In genomic region chr2:18937611-18938010, GRCm38 (mm10) we compare ENCODE assay signal across 10 mouse cellular contexts.
DNase-seq lines count a peak whose midpoint lies in the region; ATAC-seq and TF ChIP-seq lines count a peak whose summit lies in the region.
"Had no signal": no experiment of that assay in that cellular context is flagged by ENCODE, and none has a peak within 500 bp of the region (broad histone marks: within the 10 kb centered on the region; RNA-seq: fewer than 3 reads in every experiment).

No protein-coding gene starts in this region.

- DNase-seq in embryonic facial prominence, embryonic 14.5 days (ENCODE audit: low spot score), result no peak
- no peak for DNase-seq in embryonic facial prominence, embryonic 10.5 days (ENCODE audit: low spot score)
- DNase-seq in layer of hippocampus, adult 2 months (ENCODE audit: low spot score in 2 of 2), result no peak
- DNase-seq in layer of hippocampus, adult 11-12 months (ENCODE audit: low spot score), result no peak
- no peak for DNase-seq in intestine, embryonic 14.5 days (ENCODE audit: low spot score)
- DNase-seq in naive thymus-derived CD4-positive, alpha-beta T cell, adult 2 months (ENCODE audit: low read depth), result peak; percentile 71
- DNase-seq in adrenal gland, postnatal 10 days, result no peak
- no peak for DNase-seq in hindbrain, embryonic 10.5 days (ENCODE audit: low spot score)
- DNase-seq: cerebellum, adult 11-12 months; lung, postnatal 14 days had no signal

- no peaks in the 10 kb centered on the region for H3K9me3 ChIP-seq in embryonic facial prominence, embryonic 14.5 days (ENCODE audit: control insufficient read depth, low read length)
- no peaks in the 10 kb centered on the region for H3K9me3 ChIP-seq in embryonic facial prominence, embryonic 10.5 days
- H3K9me3 ChIP-seq in intestine, embryonic 14.5 days (ENCODE audit: control insufficient read depth, low read length), result no peaks in the 10 kb centered on the region
- H3K9me3 ChIP-seq in hindbrain, embryonic 10.5 days, result no peaks in the 10 kb centered on the region

- H3K4me3 ChIP-seq in embryonic facial prominence, embryonic 14.5 days (ENCODE audit: low read depth, low read length), result no peak overlapping the region
- H3K4me3 ChIP-seq in embryonic facial prominence, embryonic 10.5 days, result no peak overlapping the region
- no peak overlapping the region for H3K4me3 ChIP-seq in layer of hippocampus, adult 2 months
- no peak overlapping the region for H3K4me3 ChIP-seq in intestine, embryonic 14.5 days (ENCODE audit: low read depth, low read length)
- no peak overlapping the region for H3K4me3 ChIP-seq in hindbrain, embryonic 10.5 days

- no peaks in the 10 kb centered on the region for H3K27me3 ChIP-seq in embryonic facial prominence, embryonic 14.5 days (replicated peaks; ENCODE audit: control insufficient read depth, insufficient read depth, low read length)
- H3K27me3 ChIP-seq in embryonic facial prominence, embryonic 10.5 days (replicated peaks; ENCODE audit: low read depth, poor library complexity, severe bottlenecking), result 0 out of 2 replicates have a peak, but pooled peaks cover 7% of the 10 kb centered on the region
- no peaks in the 10 kb centered on the region for H3K27me3 ChIP-seq in intestine, embryonic 14.5 days (replicated peaks; ENCODE audit: control insufficient read depth, insufficient read depth, low read length)
- no peaks in the 10 kb centered on the region for H3K27me3 ChIP-seq in hindbrain, embryonic 10.5 days (ENCODE audit: insufficient read depth, poor library complexity, severe bottlenecking)

- no peak overlapping the region for H3K9ac ChIP-seq in embryonic facial prominence, embryonic 14.5 days (ENCODE audit: low read depth, low read length)
- H3K9ac ChIP-seq in intestine, embryonic 14.5 days (ENCODE audit: low read length), result no peak overlapping the region

- peak; percentile 51 for ATAC-seq in embryonic facial prominence, embryonic 14.5 days (ENCODE audit: low read depth)
- ATAC-seq in intestine, embryonic 14.5 days (replicated peaks; ENCODE audit: low FRiP score, low TSS enrichment, low read depth), result 0 out of 2 replicates have a peak, but pooled peaks have one; percentile 53

- no peak overlapping the region for H3K4me2 ChIP-seq in embryonic facial prominence, embryonic 14.5 days (ENCODE audit: low read depth, low read length)
- H3K4me2 ChIP-seq in intestine, embryonic 14.5 days (ENCODE audit: low read length), result no peak overlapping the region

- TF ChIP-seq CTCF in layer of hippocampus, adult 2 months (conservative IDR thresholded peaks at IDR 0.05), result no peak

- H3K4me1 ChIP-seq in embryonic facial prominence, embryonic 14.5 days (ENCODE audit: control insufficient read depth, insufficient read depth, low read length), result peaks cover 20% of the 10 kb centered on the region
- peaks cover 54% of the 10 kb centered on the region for H3K4me1 ChIP-seq in embryonic facial prominence, embryonic 10.5 days
- H3K4me1 ChIP-seq in intestine, embryonic 14.5 days (replicated peaks; ENCODE audit: control insufficient read depth, insufficient read depth, low read length), result peaks cover 33% of the 10 kb centered on the region
- peaks cover 45% of the 10 kb centered on the region for H3K4me1 ChIP-seq in hindbrain, embryonic 10.5 days (replicated peaks)

- WGBS in embryonic facial prominence, embryonic 14.5 days, result 57% methylated on average over 2 of the region's 2 CpGs
- WGBS in embryonic facial prominence, embryonic 10.5 days, result 60% methylated on average over 2 of the region's 2 CpGs
- 33% methylated on average over 2 of the region's 2 CpGs for WGBS in intestine, embryonic 14.5 days
- 61% methylated on average over 2 of the region's 2 CpGs for WGBS in hindbrain, embryonic 10.5 days

- no peaks in the 10 kb centered on the region for H3K36me3 ChIP-seq in embryonic facial prominence, embryonic 14.5 days (ENCODE audit: control insufficient read depth, insufficient read depth, low read length)
- no peaks in the 10 kb centered on the region for H3K36me3 ChIP-seq in embryonic facial prominence, embryonic 10.5 days (replicated peaks)
- H3K36me3 ChIP-seq in intestine, embryonic 14.5 days (ENCODE audit: control insufficient read depth, insufficient read depth, low read length), result no peaks in the 10 kb centered on the region
- no peaks in the 10 kb centered on the region for H3K36me3 ChIP-seq in hindbrain, embryonic 10.5 days

- H3K27ac ChIP-seq in embryonic facial prominence, embryonic 14.5 days (replicated peaks; ENCODE audit: low read depth, low read length), result no peak overlapping the region
- H3K27ac ChIP-seq in embryonic facial prominence, embryonic 10.5 days (replicated peaks), result no peak overlapping the region; the same call in 1 of the 2 replicates
- H3K27ac ChIP-seq in layer of hippocampus, adult 2 months, result 0 out of 2 replicates have a peak overlapping the region, but pooled peaks have one; percentile 15
- H3K27ac ChIP-seq in intestine, embryonic 14.5 days (ENCODE audit: low read depth), result no peak overlapping the region
- H3K27ac ChIP-seq in hindbrain, embryonic 10.5 days, result no peak overlapping the region
